Mouse (Mus musculus) olfactory bulb, adult 2 months (tissue): ENCODE data around the gene Spp1.

Experiments used
- CTCF ChIP-seq: fragments of 200-500 bp; IDR thresholded peaks from 2 replicates; pipeline ENCODE4 v1.5.1; 2012; ENCODE audit warnings: low read depth, mild to moderate bottlenecking, low read length, moderate library complexity; ENCODE audit not compliant: insufficient read depth
- POLR2A ChIP-seq: fragments of 200-500 bp; IDR thresholded peaks from 2 replicates; pipeline ENCODE4 v1.6.1; 2012; ENCODE audit warnings: mild to moderate bottlenecking, low read depth, low read length, moderate library complexity; ENCODE audit not compliant: insufficient read depth

DNA sequence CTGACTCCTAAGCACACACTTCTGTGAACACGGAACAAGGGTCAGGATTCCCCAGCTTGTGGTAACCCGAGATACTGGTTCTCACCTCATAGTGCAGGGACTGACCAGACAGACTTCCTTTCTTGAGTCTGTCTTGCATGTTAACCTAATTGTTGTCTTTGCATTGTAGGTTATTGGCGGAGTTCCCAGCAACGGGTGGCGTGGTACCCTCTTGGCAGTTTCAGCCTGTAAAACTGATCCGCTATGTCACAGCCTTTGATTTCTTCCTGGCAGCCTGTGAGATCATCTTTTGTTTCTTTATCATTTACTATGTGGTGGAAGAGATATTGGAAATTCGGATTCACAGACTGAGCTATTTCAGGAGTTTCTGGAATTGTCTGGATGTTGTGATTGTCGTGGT lies 47.9 kb downstream of the Spp1 start:
- TF ChIP-seq CTCF, result no peak
- no peak for TF ChIP-seq POLR2A
